Mouse (Mus musculus): Measurements from ENCODE around the gene Hnrnph1. TPM values are rescaled to one million over a fixed set of nuclear protein-coding genes. Genes with fewer than 3 reads are reported as not detected.
"Not testable (repeated sequence)": the region's sequence is repeated elsewhere in the genome, so short reads cannot be mapped to it uniquely, and the experiment has no call there.

The Hnrnph1 gene
- polyA plus RNA-seq, 1 experiment from 2014 or later: 294 TPM

GRCm38 (mm10) chr11:50358950-50359861, 17.6 kb upstream of the Hnrnph1 start:
- Histone ChIP-seq H3K4me3 (replicated peaks; ENCODE audit: low read depth, low read length) (peak overlapping the region; percentile 56), H3K27ac (peak overlapping the region; percentile 75), H3K27me3 (ENCODE audit: insufficient read depth, low read length) (no peaks in the 10 kb centered on the region), H3K4me2 (ENCODE audit: low read length) (peak overlapping the region; percentile 94), H3K4me1 (replicated peaks; ENCODE audit: insufficient read depth, low read length) (no peaks in the 10 kb centered on the region), H3K9ac (ENCODE audit: low read depth, low read length) (peak overlapping the region; percentile 72), H3K9me3 (replicated peaks; ENCODE audit: low read length) (no peaks in the 10 kb centered on the region), H3K36me3 (ENCODE audit: insufficient read depth, low read length) (no peaks in the 10 kb centered on the region)
- TF ChIP-seq CTCF (IDR thresholded peaks at IDR 0.05; ENCODE audit: low read depth): 0 out of 2 replicates have a peak, but pooled peaks have one; percentile 5
- peak; percentile 64 for ATAC-seq (replicated peaks; ENCODE audit: low FRiP score, low read depth)
- WGBS: 2% methylated on average over 74 of the region's 74 CpGs
- DNase-seq (ENCODE audit: low spot score): peak; percentile 77

- not testable (repeated sequence) for H3K27me3 ChIP-seq (ENCODE audit: insufficient read depth, low read length); H3K9ac ChIP-seq (ENCODE audit: low read depth, low read length); H3K36me3 ChIP-seq (ENCODE audit: insufficient read depth, low read length); H3K27ac ChIP-seq; H3K9me3 ChIP-seq (replicated peaks; ENCODE audit: low read length); DNase-seq (ENCODE audit: low spot score); ATAC-seq (replicated peaks; ENCODE audit: low FRiP score, low read depth); H3K4me3 ChIP-seq (replicated peaks; ENCODE audit: low read depth, low read length); H3K4me1 ChIP-seq (replicated peaks; ENCODE audit: insufficient read depth, low read length); H3K4me2 ChIP-seq (ENCODE audit: low read length)
- 80% methylated on average over 1 of the region's 1 CpGs for WGBS
Observed at GRCm38 (mm10) chr11:50361282-50361681, 15.5 kb upstream of the Hnrnph1 start.

- Histone ChIP-seq H3K36me3 (ENCODE audit: insufficient read depth, low read length) (no peaks in the 10 kb centered on the region), H3K9ac (ENCODE audit: low read depth, low read length) (no peak overlapping the region), H3K27ac (no peak overlapping the region), H3K4me3 (replicated peaks; ENCODE audit: low read depth, low read length) (no peak overlapping the region), H3K4me2 (ENCODE audit: low read length) (no peak overlapping the region), H3K4me1 (replicated peaks; ENCODE audit: insufficient read depth, low read length) (no peaks in the 10 kb centered on the region), H3K27me3 (ENCODE audit: insufficient read depth, low read length) (no peaks in the 10 kb centered on the region), H3K9me3 (replicated peaks; ENCODE audit: low read length) (no peaks in the 10 kb centered on the region)
- DNase-seq (ENCODE audit: low spot score) (peak; percentile 89), ATAC-seq (replicated peaks; ENCODE audit: low FRiP score, low read depth) (no peak)
- TF ChIP-seq CTCF (IDR thresholded peaks at IDR 0.05; ENCODE audit: low read depth): peak; percentile 91
- WGBS: 5% methylated on average over 4 of the region's 4 CpGs
Observed at GRCm38 (mm10) chr11:50364548-50364947, 12.2 kb upstream of the Hnrnph1 start.

- no peak overlapping the region for H3K9ac ChIP-seq (ENCODE audit: low read depth, low read length)
- no peak for ATAC-seq (replicated peaks; ENCODE audit: low FRiP score, low read depth)
Observed at GRCm38 (mm10) chr11:50365322-50365721, 11.5 kb upstream of the Hnrnph1 start.

GRCm38 (mm10) chr11:50367531-50367930, 9.3 kb upstream of the Hnrnph1 start:
- no peak for DNase-seq (ENCODE audit: low spot score)
- WGBS: 93% methylated on average over 9 of the region's 9 CpGs
- H3K27ac ChIP-seq: no peak overlapping the region
- no peaks in the 10 kb centered on the region for H3K27me3 ChIP-seq (ENCODE audit: insufficient read depth, low read length)
- H3K4me2 ChIP-seq (ENCODE audit: low read length): no peak overlapping the region
- no peaks in the 10 kb centered on the region for H3K9me3 ChIP-seq (replicated peaks; ENCODE audit: low read length)
- H3K9ac ChIP-seq (ENCODE audit: low read depth, low read length): no peak overlapping the region
- no peak overlapping the region for H3K4me3 ChIP-seq (replicated peaks; ENCODE audit: low read depth, low read length)
- no peak for ATAC-seq (replicated peaks; ENCODE audit: low FRiP score, low read depth)
- H3K4me1 ChIP-seq (replicated peaks; ENCODE audit: insufficient read depth, low read length): no peaks in the 10 kb centered on the region
- no peaks in the 10 kb centered on the region for H3K36me3 ChIP-seq (ENCODE audit: insufficient read depth, low read length)
- TF ChIP-seq CTCF (IDR thresholded peaks at IDR 0.05; ENCODE audit: low read depth): no peak

More at GRCm38 (mm10) chr11:50365322-50365721, 11.5 kb upstream of the Hnrnph1 start:
- no peak for TF ChIP-seq CTCF (IDR thresholded peaks at IDR 0.05; ENCODE audit: low read depth)
- no peak overlapping the region for H3K4me2 ChIP-seq (ENCODE audit: low read length)
- no peak overlapping the region for H3K4me3 ChIP-seq (replicated peaks; ENCODE audit: low read depth, low read length)
- H3K27me3 ChIP-seq (ENCODE audit: insufficient read depth, low read length): no peaks in the 10 kb centered on the region
- H3K4me1 ChIP-seq (replicated peaks; ENCODE audit: insufficient read depth, low read length): no peaks in the 10 kb centered on the region
- DNase-seq (ENCODE audit: low spot score): no peak
- H3K27ac ChIP-seq: no peak overlapping the region
- no peaks in the 10 kb centered on the region for H3K36me3 ChIP-seq (ENCODE audit: insufficient read depth, low read length)
- no peaks in the 10 kb centered on the region for H3K9me3 ChIP-seq (replicated peaks; ENCODE audit: low read length)

- no peak overlapping the region for H3K9ac ChIP-seq (ENCODE audit: low read depth, low read length)
- H3K36me3 ChIP-seq (ENCODE audit: insufficient read depth, low read length): no peaks in the 10 kb centered on the region
- DNase-seq (ENCODE audit: low spot score) (no peak), ATAC-seq (replicated peaks; ENCODE audit: low FRiP score, low read depth) (no peak)
- H3K27me3 ChIP-seq (ENCODE audit: insufficient read depth, low read length): no peaks in the 10 kb centered on the region
- no peak overlapping the region for H3K4me2 ChIP-seq (ENCODE audit: low read length)
- no peak overlapping the region for H3K4me3 ChIP-seq (replicated peaks; ENCODE audit: low read depth, low read length)
- 85% methylated on average over 5 of the region's 5 CpGs for WGBS
- no peaks in the 10 kb centered on the region for H3K4me1 ChIP-seq (replicated peaks; ENCODE audit: insufficient read depth, low read length)
- no peaks in the 10 kb centered on the region for H3K9me3 ChIP-seq (replicated peaks; ENCODE audit: low read length)
- no peak for TF ChIP-seq CTCF (IDR thresholded peaks at IDR 0.05; ENCODE audit: low read depth)
- H3K27ac ChIP-seq: no peak overlapping the region
Observed at GRCm38 (mm10) chr11:50369360-50369911, 7.4 kb upstream of the Hnrnph1 start.

All from kidney, postnatal 0 days (tissue).